9 mouse cellular contexts compared by ENCODE assay signal in genomic region chr5:145116916-145117315, GRCm38 (mm10). TPM values are rescaled to one million over a fixed set of nuclear protein-coding genes. Genes with fewer than 3 reads are reported as not detected.
DNase-seq lines count a peak whose midpoint lies in the region; ATAC-seq and TF ChIP-seq lines count a peak whose summit lies in the region.
"Had no signal": no experiment of that assay in that cellular context is flagged by ENCODE, and none has a peak within 500 bp of the region (broad histone marks: within the 10 kb centered on the region; RNA-seq: fewer than 3 reads in every experiment).

No protein-coding gene starts in this region.

- TF ChIP-seq CTCF in cortical plate, adult 2 months (IDR thresholded peaks at IDR 0.05; ENCODE audit: extremely low read depth, insufficient read depth, low read length), result peak; percentile 45

- no peaks in the 10 kb centered on the region for H3K9me3 ChIP-seq in heart, embryonic 14.5 days (ENCODE audit: control insufficient read depth, low read length)
- no peaks in the 10 kb centered on the region for H3K9me3 ChIP-seq in limb, embryonic 11.5 days (ENCODE audit: control insufficient read depth, low read length)
- no peaks in the 10 kb centered on the region for H3K9me3 ChIP-seq in midbrain, embryonic 14.5 days (ENCODE audit: control insufficient read depth, low read length)
- H3K9me3 ChIP-seq: neural tube, embryonic 12.5 days had no signal

- peaks cover 7% of the 10 kb centered on the region; the same call in 1 of the 2 replicates for H3K36me3 ChIP-seq in heart, embryonic 14.5 days (ENCODE audit: control insufficient read depth, insufficient read depth, low read length)
- 0 out of 2 replicates have a peak, but pooled peaks cover 2% of the 10 kb centered on the region for H3K36me3 ChIP-seq in limb, embryonic 11.5 days (ENCODE audit: control insufficient read depth, insufficient read depth, low read length)
- H3K36me3 ChIP-seq in midbrain, embryonic 14.5 days (ENCODE audit: control insufficient read depth, insufficient read depth, low read length), result no peaks in the 10 kb centered on the region
- H3K36me3 ChIP-seq: neural tube, embryonic 12.5 days had no signal

- WGBS in heart, embryonic 14.5 days, result 35% methylated on average over 10 of the region's 10 CpGs
- 44% methylated on average over 10 of the region's 10 CpGs for WGBS in limb, embryonic 11.5 days
- 49% methylated on average over 10 of the region's 10 CpGs for whole genome bisulfite sequencing in midbrain, embryonic 14.5 days

- H3K27me3 ChIP-seq in heart, embryonic 14.5 days (ENCODE audit: control insufficient read depth, insufficient read depth, low read length), result no peaks in the 10 kb centered on the region
- H3K27me3 ChIP-seq in limb, embryonic 11.5 days (ENCODE audit: control insufficient read depth, insufficient read depth, low read length), result no peaks in the 10 kb centered on the region
- peaks cover 15% of the 10 kb centered on the region; the same call in 1 of the 2 replicates for H3K27me3 ChIP-seq in midbrain, embryonic 14.5 days (ENCODE audit: control insufficient read depth, insufficient read depth, low read length)

- H3K27ac ChIP-seq in cortical plate, adult 2 months (ENCODE audit: insufficient read depth, low read length), result peak overlapping the region; percentile 24; the same call in 1 of the 2 replicates
- H3K27ac ChIP-seq in heart, embryonic 14.5 days (replicated peaks in 1 of 2; ENCODE audit: control insufficient read depth in 1 of 2, insufficient read depth in 1 of 2, low read depth in 2 of 2, low read length in 2 of 2), result peak overlapping the region; percentile 53 to 65
- H3K27ac ChIP-seq in limb, embryonic 11.5 days (replicated peaks; ENCODE audit: low read depth, low read length), result no peak overlapping the region
- H3K27ac ChIP-seq in midbrain, embryonic 14.5 days (replicated peaks; ENCODE audit: low read depth, low read length), result no peak overlapping the region
- H3K27ac ChIP-seq: neural tube, embryonic 12.5 days had no signal

- H3K9ac ChIP-seq in heart, embryonic 14.5 days (ENCODE audit: low read length), result 0 out of 2 replicates have a peak overlapping the region, but pooled peaks have one; percentile 5
- no peak overlapping the region for H3K9ac ChIP-seq in limb, embryonic 11.5 days (ENCODE audit: low read length)
- no peak overlapping the region for H3K9ac ChIP-seq in midbrain, embryonic 14.5 days (replicated peaks; ENCODE audit: low read length)
- H3K9ac ChIP-seq: neural tube, embryonic 12.5 days had no signal

- H3K4me2 ChIP-seq in heart, embryonic 14.5 days (ENCODE audit: low read length), result peak overlapping the region; percentile 46
- no peak overlapping the region for H3K4me2 ChIP-seq in limb, embryonic 11.5 days (ENCODE audit: low read depth, severe bottlenecking)
- H3K4me2 ChIP-seq in midbrain, embryonic 14.5 days (ENCODE audit: low read length), result no peak overlapping the region
- H3K4me2 ChIP-seq: neural tube, embryonic 12.5 days had no signal

- DNase-seq in cerebellum, adult 9-10 months, result peak; percentile 20
- no peak for DNase-seq in cerebellum, adult 11-12 months
- DNase-seq in ES-CJ7 (ENCODE audit: low read depth, low spot score), result peak; percentile 87
- peak; percentile 79 for DNase-seq in limb, embryonic 11.5 days (ENCODE audit: low spot score)
- peak; percentile 51 for DNase-seq in midbrain, embryonic 14.5 days
- peak; percentile 90 for DNase-seq in testis, postnatal 10 days (ENCODE audit: low spot score)

- TF ChIP-seq POLR2A in cortical plate, adult 2 months (IDR thresholded peaks at IDR 0.05; ENCODE audit: extremely low read depth, insufficient read depth, low read length), result no peak

- ATAC-seq in heart, embryonic 14.5 days (ENCODE audit: insufficient number of reproducible peaks, insufficient read depth, low FRiP score, low read depth), result no peak
- no peak for ATAC-seq in limb, embryonic 11.5 days (ENCODE audit: insufficient number of reproducible peaks, low FRiP score, low TSS enrichment, low read depth)
- no peak for ATAC-seq in midbrain, embryonic 14.5 days (ENCODE audit: low FRiP score, low TSS enrichment)

- H3K4me1 ChIP-seq in cortical plate, adult 2 months (ENCODE audit: control insufficient read depth, insufficient read depth, low read length), result no peaks in the 10 kb centered on the region
- H3K4me1 ChIP-seq in heart, embryonic 14.5 days (ENCODE audit: control insufficient read depth in 2 of 2, insufficient read depth in 2 of 2, low read length in 2 of 2), result peaks cover 14 to 30% of the 10 kb centered on the region in 2 experiments; a peak in 3 of 4 replicates
- H3K4me1 ChIP-seq in limb, embryonic 11.5 days (ENCODE audit: control insufficient read depth, insufficient read depth, low read length), result peaks cover 6% of the 10 kb centered on the region; the same call in 1 of the 2 replicates
- H3K4me1 ChIP-seq in midbrain, embryonic 14.5 days (ENCODE audit: control insufficient read depth, insufficient read depth, low read length), result 0 out of 2 replicates have a peak, but pooled peaks cover 3% of the 10 kb centered on the region

- no peak overlapping the region for H3K4me3 ChIP-seq in cortical plate, adult 2 months (ENCODE audit: insufficient read depth, low read length)
- peak overlapping the region in 1 of 2 experiments; percentile 20; a peak in 1 of 4 replicates for H3K4me3 ChIP-seq in heart, embryonic 14.5 days (ENCODE audit: control insufficient read depth in 1 of 2, insufficient read depth in 1 of 2, low read depth in 1 of 2, low read length in 2 of 2)
- H3K4me3 ChIP-seq in limb, embryonic 11.5 days (ENCODE audit: low read depth, low read length), result no peak overlapping the region
- H3K4me3 ChIP-seq in midbrain, embryonic 14.5 days (replicated peaks; ENCODE audit: low read depth, low read length), result no peak overlapping the region
- H3K4me3 ChIP-seq: neural tube, embryonic 12.5 days had no signal

RNA-seq across cellular contexts. Expression of gene Arpc1b, which starts 2.9 kb away (rescaled TPM):
- 74.5 and 84.6 TPM in 2 replicates for polyA plus RNA-seq in cortical plate, adult 2 months (2012; rRNA removed)
- polyA plus RNA-seq in heart, embryonic 14.5 days (2014; fragmentation: Nextera tagmentation; extraction: Ambion mirVana), result 84.8 and 137 TPM in 2 replicates
- 90.5 and 101 TPM in 2 replicates for polyA plus RNA-seq in limb, embryonic 11.5 days (2014; fragmentation: Nextera tagmentation; extraction: Ambion mirVana)
- 23.9 and 39.4 TPM in 2 replicates for polyA plus RNA-seq in midbrain, embryonic 14.5 days (2014; fragmentation: Nextera tagmentation; extraction: Ambion mirVana)

RNA-seq across cellular contexts. Expression of gene Pdap1, which starts 23.1 kb away (rescaled TPM):
- polyA plus RNA-seq in cortical plate, adult 2 months (2012; rRNA removed), result 74.2 and 92.2 TPM in 2 replicates
- 60.9 and 69.1 TPM in 2 replicates for polyA plus RNA-seq in heart, embryonic 14.5 days (2014; fragmentation: Nextera tagmentation; extraction: Ambion mirVana)
- 140 and 151 TPM in 2 replicates for polyA plus RNA-seq in limb, embryonic 11.5 days (2014; fragmentation: Nextera tagmentation; extraction: Ambion mirVana)
- polyA plus RNA-seq in midbrain, embryonic 14.5 days (2014; fragmentation: Nextera tagmentation; extraction: Ambion mirVana), result 101 and 121 TPM in 2 replicates

RNA-seq across cellular contexts. Expression of gene Bud31, which starts 23.2 kb away (rescaled TPM):
- 104 and 105 TPM in 2 replicates for polyA plus RNA-seq in cortical plate, adult 2 months (2012; rRNA removed)
- polyA plus RNA-seq in heart, embryonic 14.5 days (2014; fragmentation: Nextera tagmentation; extraction: Ambion mirVana), result 130 and 135 TPM in 2 replicates
- polyA plus RNA-seq in limb, embryonic 11.5 days (2014; fragmentation: Nextera tagmentation; extraction: Ambion mirVana), result 286 and 287 TPM in 2 replicates
- polyA plus RNA-seq in midbrain, embryonic 14.5 days (2014; fragmentation: Nextera tagmentation; extraction: Ambion mirVana), result 196 and 205 TPM in 2 replicates

RNA-seq across cellular contexts. Expression of gene Kpna7, which starts 33.1 kb away (rescaled TPM):
- not detected in 2 replicates for polyA plus RNA-seq in cortical plate, adult 2 months (2012; rRNA removed)
- not detected in 2 replicates for polyA plus RNA-seq in heart, embryonic 14.5 days (2014; fragmentation: Nextera tagmentation; extraction: Ambion mirVana)
- 0.13 and 0.14 TPM in 2 replicates for polyA plus RNA-seq in limb, embryonic 11.5 days (2014; fragmentation: Nextera tagmentation; extraction: Ambion mirVana)
- polyA plus RNA-seq in midbrain, embryonic 14.5 days (2014; fragmentation: Nextera tagmentation; extraction: Ambion mirVana), result not detected in 2 replicates
- polyA plus RNA-seq: neural tube, embryonic 12.5 days had no signal

RNA-seq across cellular contexts. Expression of gene Arpc1a, which starts 33.3 kb away (rescaled TPM):
- 253 and 254 TPM in 2 replicates for polyA plus RNA-seq in cortical plate, adult 2 months (2012; rRNA removed)
- 101 and 107 TPM in 2 replicates for polyA plus RNA-seq in heart, embryonic 14.5 days (2014; fragmentation: Nextera tagmentation; extraction: Ambion mirVana)
- polyA plus RNA-seq in limb, embryonic 11.5 days (2014; fragmentation: Nextera tagmentation; extraction: Ambion mirVana), result 148 and 152 TPM in 2 replicates
- 268 and 288 TPM in 2 replicates for polyA plus RNA-seq in midbrain, embryonic 14.5 days (2014; fragmentation: Nextera tagmentation; extraction: Ambion mirVana)

Comparison
In these comparisons a context has a peak if more than half of its experiments do, and no peak if none do; other contexts are left out.
1. H3K27ac ChIP-seq: peak in cortical plate, adult 2 months (single experiment) and heart, embryonic 14.5 days (2 of 2); none in limb, embryonic 11.5 days (single experiment) and midbrain, embryonic 14.5 days (single experiment).